Mouse (Mus musculus) thymus, adult 2 months (tissue): Measurements from ENCODE around the gene Stom.

Experiments
- CTCF ChIP-seq: fragments of 200-500 bp; IDR thresholded peaks from 2 replicates; pipeline ENCODE4 v1.5.1; 2012; ENCODE audit warnings: mild to moderate bottlenecking, control low read depth, low read length, moderate library complexity, borderline replicate concordance; ENCODE audit not compliant: control insufficient read depth, poor library complexity, insufficient read depth; ENCODE audit errors: extremely low read depth
- POLR2A ChIP-seq: fragments of 200-500 bp; IDR thresholded peaks from 2 replicates; pipeline ENCODE4 v1.6.1; 2012; ENCODE audit warnings: mild to moderate bottlenecking, low read length, control low read depth, moderate library complexity; ENCODE audit not compliant: control insufficient read depth, poor library complexity, insufficient read depth; ENCODE audit errors: extremely low read depth

- no peak for TF ChIP-seq CTCF
- TF ChIP-seq POLR2A, result no peak
These were observed 70.4 kb downstream of the Stom start for GRCm38 (mm10) chr2:35266251-35266905.
